Mouse (Mus musculus) MEL (cell line): ENCODE results near the gene Zkscan1. TPM values are rescaled to one million over a fixed set of nuclear protein-coding genes. Genes with fewer than 3 reads are reported as not detected.
A peak's percentile ranks its signal among the peaks of the same experiment; 100 is the strongest.

ENCODE experiments used
- DNase-seq: peaks from one replicate; pipeline ENCODE4 v3.0.0; 2011; ENCODE audit warnings: low read depth, low spot score
- H3K27ac ChIP-seq: 2 replicates; pipeline ENCODE4 v1.5.1; 2012; ENCODE audit warnings: low read depth, mild to moderate bottlenecking, control low read depth, low read length, moderate library complexity; ENCODE audit not compliant: control insufficient read depth
- H3K27me3 ChIP-seq, 2 experiments: fragments of 150-350 bp in 1 of 2; sonication (generic) in 1 of 2; 2 replicates each; pipeline ENCODE4 v1.6.1; 2012; ENCODE audit warnings: low read length in 2 of 2, mild to moderate bottlenecking in 2 of 2, improper control_type of control experiment in 1 of 2, moderate library complexity in 1 of 2; ENCODE audit not compliant: insufficient read depth in 2 of 2, control insufficient read depth in 1 of 2
- H3K36me3 ChIP-seq, 2 experiments: 2 replicates each; pipeline ENCODE4 v1.6.1; 2012 to 2014; ENCODE audit warnings: low read length in 2 of 2, improper control_type of control experiment in 1 of 2, inconsistent platforms in 1 of 2, mild to moderate bottlenecking in 1 of 2; ENCODE audit not compliant: insufficient read depth in 2 of 2, control insufficient read depth in 1 of 2
- H3K4me1 ChIP-seq, 2 experiments: fragments of 150-350 bp in 1 of 2; sonication (generic) in 1 of 2; 2 replicates each; pipeline ENCODE4 v1.6.1; 2012; ENCODE audit warnings: low read length in 2 of 2, improper control_type of control experiment in 1 of 2, mild to moderate bottlenecking in 1 of 2; ENCODE audit not compliant: insufficient read depth in 2 of 2, control insufficient read depth in 1 of 2
- H3K4me3 ChIP-seq, 2 experiments: fragments of 150-350 bp in 1 of 2; sonication (generic) in 1 of 2; 2 replicates each; pipeline ENCODE4 v1.5.1; 2012; ENCODE audit warnings: low read depth in 2 of 2, low read length in 2 of 2, mild to moderate bottlenecking in 2 of 2, moderate library complexity in 2 of 2, control low read depth in 1 of 2, improper control_type of control experiment in 1 of 2; ENCODE audit not compliant: control insufficient read depth in 1 of 2, insufficient read depth in 1 of 2
- H3K79me2 ChIP-seq: 2 replicates; pipeline ENCODE4 v1.6.1; 2012; ENCODE audit warnings: mild to moderate bottlenecking, low read length, moderate library complexity; ENCODE audit not compliant: control insufficient read depth, poor library complexity, insufficient read depth
- H3K9ac ChIP-seq: 2 replicates; pipeline ENCODE4 v1.6.1; 2012; ENCODE audit warnings: low read depth, mild to moderate bottlenecking, control low read depth, low read length, moderate library complexity; ENCODE audit not compliant: control insufficient read depth, poor library complexity, severe bottlenecking
- H3K9me3 ChIP-seq: fragments of 150-350 bp; sonication (generic); replicated peaks from 2 replicates; pipeline ENCODE4 v1.6.1; 2012; ENCODE audit warnings: mild to moderate bottlenecking, low read length, improper control_type of control experiment, moderate library complexity; ENCODE audit not compliant: insufficient read depth
- CHD1 ChIP-seq: IDR thresholded peaks from 2 replicates; pipeline ENCODE4 v1.6.1; 2012; ENCODE audit warnings: low read depth, mild to moderate bottlenecking, inconsistent platforms, low read length, improper control_type of control experiment
- CHD2 ChIP-seq: IDR thresholded peaks from 2 replicates; pipeline ENCODE4 v1.6.1; 2011; ENCODE audit warnings: low read length, improper control_type of control experiment
- E2F4 ChIP-seq: IDR thresholded peaks from 2 replicates; pipeline ENCODE4 v1.6.1; 2011; ENCODE audit warnings: low read depth, low read length, improper control_type of control experiment, borderline replicate concordance
- ELF1 ChIP-seq: IDR thresholded peaks from 2 replicates; pipeline ENCODE4 v1.6.1; 2014; ENCODE audit warnings: low read depth, mild to moderate bottlenecking, inconsistent platforms, low read length, improper control_type of control experiment, moderate library complexity
- EP300 ChIP-seq, 2 experiments: IDR thresholded peaks; 2 replicates each; pipeline ENCODE4 v1.6.1; 2011; ENCODE audit warnings: improper control_type of control experiment in 2 of 2, low read length in 2 of 2, low read depth in 1 of 2, mild to moderate bottlenecking in 1 of 2
- ETS1 ChIP-seq: IDR thresholded peaks from 2 replicates; pipeline ENCODE4 v1.6.1; 2012; ENCODE audit warnings: low read depth, mild to moderate bottlenecking, inconsistent platforms, low read length, improper control_type of control experiment, moderate library complexity
- GATA1 ChIP-seq: IDR thresholded peaks from 2 replicates; pipeline ENCODE4 v1.6.1; 2011; ENCODE audit warnings: low read depth, low read length, improper control_type of control experiment
- JUND ChIP-seq: IDR thresholded peaks from 2 replicates; pipeline ENCODE4 v1.6.1; 2011; ENCODE audit warnings: low read depth, mild to moderate bottlenecking, improper control_type of control experiment, low read length
- MAFK ChIP-seq: IDR thresholded peaks from 2 replicates; pipeline ENCODE4 v1.6.1; 2011; ENCODE audit warnings: low read depth, mild to moderate bottlenecking, low read length, improper control_type of control experiment, borderline replicate concordance
- MAX ChIP-seq: IDR thresholded peaks from 2 replicates; pipeline ENCODE4 v1.6.1; 2011; ENCODE audit warnings: low read length, improper control_type of control experiment
- MXI1 ChIP-seq: IDR thresholded peaks from 2 replicates; pipeline ENCODE4 v1.6.1; 2011; ENCODE audit warnings: mild to moderate bottlenecking, low read depth, low read length, improper control_type of control experiment
- MYB ChIP-seq: IDR thresholded peaks from 2 replicates; pipeline ENCODE4 v1.6.1; 2011; ENCODE audit warnings: mild to moderate bottlenecking, low read depth, low read length, improper control_type of control experiment
- MYC ChIP-seq: IDR thresholded peaks from 2 replicates; pipeline ENCODE4 v1.6.1; 2011; ENCODE audit warnings: low read depth, mild to moderate bottlenecking, low read length, improper control_type of control experiment, moderate library complexity
- NELFE ChIP-seq: IDR thresholded peaks from 2 replicates; pipeline ENCODE4 v1.6.1; 2011; ENCODE audit warnings: low read depth, low read length, improper control_type of control experiment
- NRF1 ChIP-seq: IDR thresholded peaks from 2 replicates; pipeline ENCODE4 v1.6.1; 2014; ENCODE audit warnings: low read depth, mild to moderate bottlenecking, inconsistent platforms, low read length, improper control_type of control experiment, moderate library complexity; ENCODE audit not compliant: poor library complexity, insufficient read depth, severe bottlenecking
- POLR2A ChIP-seq, 2 experiments: IDR thresholded peaks; 2 replicates each; pipeline ENCODE4 v1.6.1; 2011 to 2012; ENCODE audit warnings: low read length in 2 of 2, mild to moderate bottlenecking in 2 of 2, control low read depth in 1 of 2, improper control_type of control experiment in 1 of 2, low read depth in 1 of 2, moderate library complexity in 1 of 2; ENCODE audit not compliant: control insufficient read depth in 1 of 2, insufficient read depth in 1 of 2, poor library complexity in 1 of 2
- POLR2AphosphoS5 ChIP-seq: IDR thresholded peaks from 2 replicates; pipeline ENCODE4 v1.6.1; 2012; ENCODE audit warnings: low read depth, borderline replicate concordance, mild to moderate bottlenecking, inconsistent platforms, low read length, moderate library complexity, mixed read lengths
- RCOR1 ChIP-seq: IDR thresholded peaks from 2 replicates; pipeline ENCODE4 v1.6.1; 2012; ENCODE audit warnings: low read depth, mild to moderate bottlenecking, inconsistent platforms, low read length, improper control_type of control experiment
- TAL1 ChIP-seq: IDR thresholded peaks from 2 replicates; pipeline ENCODE4 v1.6.1; 2012; ENCODE audit warnings: mild to moderate bottlenecking, inconsistent platforms, low read length, moderate library complexity, mixed read lengths
- TBP ChIP-seq: IDR thresholded peaks from 2 replicates; pipeline ENCODE4 v1.8.0; 2011; ENCODE audit warnings: low read depth, low read length, improper control_type of control experiment
- TCF12 ChIP-seq: IDR thresholded peaks from 2 replicates; pipeline ENCODE4 v1.6.1; 2014; ENCODE audit warnings: low read depth, mild to moderate bottlenecking, inconsistent platforms, low read length, improper control_type of control experiment, moderate library complexity
- UBTF ChIP-seq: IDR thresholded peaks from 2 replicates; pipeline ENCODE4 v1.6.1; 2012; ENCODE audit warnings: low read depth, mild to moderate bottlenecking, inconsistent platforms, low read length, improper control_type of control experiment, moderate library complexity, borderline replicate concordance; ENCODE audit not compliant: insufficient read depth
- USF1 ChIP-seq: IDR thresholded peaks from 2 replicates; pipeline ENCODE4 v1.6.1; 2014; ENCODE audit warnings: low read depth, mild to moderate bottlenecking, inconsistent platforms, low read length, improper control_type of control experiment, moderate library complexity
- ZMIZ1 ChIP-seq: IDR thresholded peaks from 2 replicates; pipeline ENCODE4 v1.6.1; 2012; ENCODE audit warnings: low read depth, mild to moderate bottlenecking, inconsistent platforms, low read length, improper control_type of control experiment, moderate library complexity
- ZNF384 ChIP-seq: IDR thresholded peaks from 2 replicates; pipeline ENCODE4 v1.6.1; 2012; ENCODE audit warnings: low read depth, mild to moderate bottlenecking, inconsistent platforms, low read length, improper control_type of control experiment
- polyA plus RNA-seq, 2 experiments: library from polyadenylated mRNA; stranded (reverse) in 1 of 2; unstranded in 1 of 2; fragments of >175 nt in 1 of 2; fragments of >200 nt in 1 of 2; gene quantifications; 2 replicates each; pipeline versions ENCODE4 v1.2.1 to v1.2.4; 2012; ENCODE audit warnings: low replicate concordance in 2 of 2, low read depth in 1 of 2; ENCODE audit not compliant: insufficient read length in 2 of 2, insufficient read depth in 1 of 2, missing spikeins in 1 of 2
- total RNA-seq: library from RNA; depleted of rRNA; stranded (reverse); fragments of 300-350 nt; gene quantifications from 2 replicates; pipeline ENCODE4 v1.2.3, GENCODE M21; 2012

The Zkscan1 gene
- total and polyA plus RNA-seq, 3 experiments = 10.6 to 51.7 (median 13.4) TPM

DNA sequence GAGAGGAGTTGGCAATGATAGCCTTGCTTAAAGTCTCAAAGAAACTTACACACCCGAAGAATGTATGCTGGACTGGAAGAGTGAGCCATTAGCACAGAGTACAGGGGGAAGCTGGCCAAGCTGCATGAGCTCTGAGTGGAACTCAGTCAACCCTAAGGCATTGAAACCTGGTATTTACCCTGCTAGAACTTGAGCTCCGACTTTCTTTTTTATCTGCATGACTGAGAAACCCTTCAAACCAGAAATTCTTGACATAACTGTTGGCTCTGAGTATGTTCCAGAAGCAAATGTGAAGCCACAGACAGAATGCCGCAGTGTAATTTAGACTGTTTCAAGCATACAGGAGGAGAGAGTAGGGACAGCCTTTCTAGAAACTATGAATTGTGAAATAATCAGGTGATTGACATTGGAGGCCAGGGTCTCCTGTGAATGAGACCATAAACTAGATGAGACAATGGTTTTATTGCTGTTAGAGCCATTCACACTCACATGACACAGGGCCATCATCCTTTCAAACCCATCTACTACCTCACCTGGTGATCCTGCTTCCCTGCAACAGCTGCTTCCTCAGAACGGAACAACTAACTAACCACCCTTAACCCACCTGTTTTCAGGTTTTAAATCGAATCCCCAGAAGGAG lies 47.7 kb downstream of the Zkscan1 start:
- Histone ChIP-seq H3K9me3 (no peaks in the 10 kb centered on the region), H3K36me3 (peaks cover 1 to 7% of the 10 kb centered on the region in 2 experiments), H3K4me3 (no peak overlapping the region), H3K79me2 (no peaks in the 10 kb centered on the region), H3K27me3 (no peaks in the 10 kb centered on the region), H3K27ac (no peak overlapping the region)
- DNase-seq = no peak
- TF ChIP-seq CHD2 (no peak), MAFK (no peak), POLR2AphosphoS5 (no peak), MYB (no peak), E2F4 (no peak), MYC (no peak), RCOR1 (no peak), UBTF (no peak), NELFE (no peak)
- TF ChIP-seq, all 39 proteins: peak for 0
- H3K9ac ChIP-seq = no peak overlapping the region
- H3K4me1 ChIP-seq = peaks cover 2 to 3% of the 10 kb centered on the region in 2 experiments; a peak in 2 of 4 replicates

DNA sequence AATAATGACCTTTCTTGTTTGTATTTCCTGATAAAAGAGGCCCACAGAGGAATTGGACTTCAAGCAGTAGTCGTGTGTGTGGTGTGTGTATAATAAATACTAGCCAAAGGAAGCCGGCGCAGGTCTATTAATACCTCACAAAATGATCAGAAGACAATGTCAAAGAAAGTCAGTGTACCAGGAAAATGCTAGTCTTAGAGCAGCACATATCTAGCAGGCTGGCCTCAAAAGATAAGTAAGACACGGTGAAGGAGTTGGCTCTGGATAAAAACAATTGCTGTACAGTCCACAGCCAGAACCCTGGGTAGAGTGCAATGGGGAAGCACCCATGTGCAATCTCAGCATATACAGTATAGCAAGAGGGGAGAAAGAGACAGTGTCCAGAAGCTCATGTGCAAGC lies 52.4 kb downstream of the Zkscan1 start:
- H3K36me3 ChIP-seq = peaks cover 0 to 18% of the 10 kb centered on the region in 2 experiments; a peak in 2 of 4 replicates
- peaks cover 5 to 8% of the 10 kb centered on the region in 2 experiments for H3K4me1 ChIP-seq
- H3K9ac ChIP-seq = no peak overlapping the region
- TF ChIP-seq ZNF384 (no peak), MYC (no peak), CHD1 (no peak), MXI1 (no peak), POLR2A (IDR thresholded peaks at IDR 0.05; ENCODE audit: control insufficient read depth in 1 of 2, insufficient read depth in 1 of 2, low read depth in 1 of 2, low read length in 2 of 2, poor library complexity in 1 of 2) (no peak), EP300 (IDR thresholded peaks at IDR 0.05; ENCODE audit: low read depth in 1 of 2, low read length in 2 of 2) (peak; percentile 34 to 64; a peak in 3 of 4 replicates), E2F4 (no peak), NELFE (no peak), GATA1 (peak; percentile 68), TCF12 (peak; percentile 52), ETS1 (0 out of 2 replicates have a peak, but pooled peaks have one; percentile 10), MAX (no peak), NRF1 (no peak), JUND (no peak), USF1 (no peak), ELF1 (no peak), RCOR1 (peak; percentile 47), TBP (0 out of 2 replicates have a peak, but pooled peaks have one; percentile 13), ZMIZ1 (no peak), TAL1 (peak; percentile 73)
- H3K27ac ChIP-seq = no peak overlapping the region
- H3K4me3 ChIP-seq = no peak overlapping the region
- no peaks in the 10 kb centered on the region for H3K27me3 ChIP-seq
- H3K9me3 ChIP-seq = no peaks in the 10 kb centered on the region
- no peaks in the 10 kb centered on the region for H3K79me2 ChIP-seq
- DNase-seq = peak; percentile 76
